Comparison of ENCODE assay signal across 17 mouse cellular contexts in the genomic region with DNA sequence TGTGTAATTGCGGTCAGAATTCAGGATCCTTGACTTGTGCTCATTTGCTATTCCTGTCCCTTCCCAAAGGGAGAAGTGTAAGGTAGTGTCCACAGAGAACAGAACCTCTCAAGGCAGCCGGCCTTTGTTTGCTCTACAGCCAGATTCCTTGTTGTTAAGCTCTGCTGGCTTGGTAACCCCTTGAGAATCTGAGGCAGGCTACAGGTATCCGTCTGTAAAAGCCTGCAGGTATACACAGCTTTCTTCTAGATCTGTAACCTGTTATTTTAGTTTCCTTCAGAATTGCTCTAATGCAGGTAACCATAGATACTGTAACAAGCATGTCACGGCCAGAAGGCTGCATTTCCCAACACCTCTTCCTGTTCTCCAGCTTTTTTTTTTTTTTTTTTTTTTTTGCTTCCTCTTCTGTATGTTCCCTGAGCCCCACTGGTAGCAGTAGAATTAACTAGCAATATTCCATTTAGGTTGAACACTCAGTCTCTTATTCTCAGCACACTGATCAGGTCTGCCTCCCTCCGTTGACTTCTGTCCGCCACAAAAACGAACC.
"Had no signal": no experiment of that assay in that cellular context is flagged by ENCODE, and none has a peak within 500 bp of the region (broad histone marks: within the 10 kb centered on the region; RNA-seq: fewer than 3 reads in every experiment).

No protein-coding gene starts in this region.

- H3K9ac ChIP-seq: liver, embryonic 13.5 days; liver, embryonic 15.5 days; liver, postnatal 0 days; lung, embryonic 14.5 days; midbrain, embryonic 13.5 days; midbrain, embryonic 15.5 days; neural tube, embryonic 12.5 days; stomach, embryonic 15.5 days had no signal

- H3K4me2 ChIP-seq: liver, embryonic 11.5 days; liver, embryonic 13.5 days; liver, embryonic 15.5 days; lung, embryonic 14.5 days; midbrain, embryonic 11.5 days; midbrain, embryonic 13.5 days; midbrain, embryonic 15.5 days; neural tube, embryonic 12.5 days; stomach, embryonic 15.5 days had no signal

- H3K9me3 ChIP-seq: liver, embryonic 13.5 days; liver, embryonic 15.5 days; megakaryocyte, embryonic 14.5 days; midbrain, embryonic 13.5 days; midbrain, embryonic 15.5 days; neural tube, embryonic 12.5 days; stomach, embryonic 15.5 days had no signal

- H3K4me3 ChIP-seq: liver, embryonic 13.5 days; liver, embryonic 15.5 days; megakaryocyte, embryonic 14.5 days; midbrain, embryonic 13.5 days; midbrain, embryonic 15.5 days; neural tube, embryonic 12.5 days; stomach, embryonic 15.5 days had no signal

- H3K36me3 ChIP-seq: liver, embryonic 15.5 days; midbrain, embryonic 13.5 days; midbrain, embryonic 15.5 days; neural tube, embryonic 12.5 days; stomach, embryonic 15.5 days had no signal

- H3K4me1 ChIP-seq: liver, embryonic 13.5 days; liver, embryonic 15.5 days; midbrain, embryonic 13.5 days; midbrain, embryonic 15.5 days; neural tube, embryonic 12.5 days; stomach, embryonic 15.5 days had no signal

- DNase-seq: liver, embryonic 13.5 days; liver, postnatal 0 days; lung, embryonic 14.5 days; right cerebral cortex, postnatal 14 days; thymus, adult 2 months; thymus, postnatal 25 days; thymus, postnatal 4 days had no signal

- H3K27ac ChIP-seq: liver, embryonic 13.5 days; liver, embryonic 15.5 days; macrophage; midbrain, embryonic 13.5 days; midbrain, embryonic 15.5 days; neural tube, embryonic 12.5 days; stomach, embryonic 15.5 days; stomach, postnatal 0 days had no signal

- H3K27me3 ChIP-seq: liver, embryonic 13.5 days; liver, embryonic 15.5 days; megakaryocyte, embryonic 14.5 days; midbrain, embryonic 13.5 days; midbrain, embryonic 15.5 days; neural tube, embryonic 12.5 days; stomach, embryonic 15.5 days had no signal

- ATAC-seq: liver, postnatal 0 days; midbrain, embryonic 13.5 days; midbrain, embryonic 15.5 days had no signal
